Mouse (Mus musculus) lung, postnatal 0 days (tissue): ENCODE measurements around the gene Btrc.

Experiments
- CTCF ChIP-seq: IDR thresholded peaks from 2 replicates; pipeline ENCODE4 v1.5.1; 2016; ENCODE audit warnings: antibody characterized with exemption, mild to moderate bottlenecking
- EP300 ChIP-seq: IDR thresholded peaks from 2 replicates; pipeline ENCODE4 v1.6.1; 2016; ENCODE audit warnings: antibody characterized with exemption, mild to moderate bottlenecking, control low read depth

DNA sequence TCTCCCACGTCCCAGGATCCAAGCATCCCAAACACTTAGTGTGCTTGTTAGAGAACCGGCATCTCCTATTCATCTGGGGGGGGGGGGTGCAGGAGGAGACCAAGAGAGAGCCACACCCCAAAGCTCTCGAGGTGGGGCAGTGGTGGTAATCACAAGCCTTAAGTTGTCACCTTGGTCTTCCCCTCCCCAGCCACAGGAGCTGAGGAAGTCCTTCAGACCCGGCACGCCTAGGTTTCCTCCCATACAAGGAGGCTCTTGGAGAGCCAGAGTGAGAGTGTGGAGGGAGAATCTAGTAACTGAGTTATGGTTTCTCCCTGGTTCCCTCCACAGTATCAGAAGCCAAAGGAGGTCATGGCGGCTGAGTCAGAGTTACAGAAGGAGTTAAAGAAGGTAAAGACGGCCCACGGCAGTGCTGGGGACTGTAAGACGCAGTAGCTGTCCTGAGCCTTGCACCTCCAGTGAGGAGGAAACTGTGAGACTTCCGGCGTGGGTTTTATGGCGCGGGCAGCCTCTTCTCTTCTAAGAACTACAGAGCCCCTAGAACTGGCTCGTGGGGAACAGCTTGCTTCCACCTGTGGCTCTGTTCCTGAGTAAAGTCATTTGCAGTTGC is 213.7 kb downstream of the Btrc start:
- TF ChIP-seq CTCF (no peak), EP300 (no peak)
